Mouse (Mus musculus) CH12.LX (cell line): ENCODE results near the gene Rdx. TPM values are rescaled to one million over a fixed set of nuclear protein-coding genes. Genes with fewer than 3 reads are reported as not detected.

Source experiments
- DNase-seq: peaks from one replicate; pipeline ENCODE4 v3.0.0-alpha.2; 2013; ENCODE audit errors: extremely low read depth
- H3K27ac ChIP-seq: 2 replicates; pipeline ENCODE4 v1.5.1; 2012; ENCODE audit warnings: low read depth, mild to moderate bottlenecking, control low read depth, moderate library complexity; ENCODE audit not compliant: insufficient read depth
- H3K27me3 ChIP-seq: replicated peaks from 2 replicates; pipeline ENCODE3; 2012; ENCODE audit warnings: inconsistent platforms
- H3K36me3 ChIP-seq, 2 experiments: replicated peaks in 1 of 2; 2 replicates each; pipeline versions ENCODE3 to v1.6.1; 2012; ENCODE audit warnings: inconsistent platforms in 1 of 2, low read length in 1 of 2, mild to moderate bottlenecking in 1 of 2, mixed read lengths in 1 of 2, moderate library complexity in 1 of 2; ENCODE audit not compliant: control insufficient read depth in 1 of 2, insufficient read depth in 1 of 2
- H3K4me1 ChIP-seq, 2 experiments: 2 replicates each; pipeline ENCODE4 v1.6.1; 2012; ENCODE audit warnings: inconsistent platforms in 1 of 2, moderate library complexity in 1 of 2; ENCODE audit not compliant: insufficient read depth in 2 of 2, control insufficient read depth in 1 of 2
- H3K4me2 ChIP-seq: 2 replicates; pipeline ENCODE4 v1.6.1; 2012; ENCODE audit warnings: low read depth, mild to moderate bottlenecking, control low read depth; ENCODE audit not compliant: poor library complexity, insufficient read depth, severe bottlenecking
- H3K4me3 ChIP-seq, 3 experiments: fragments of 150-350 bp in 1 of 3; sonication (generic) in 1 of 3; replicated peaks in 1 of 3; 2 replicates each; pipeline versions ENCODE3 to v1.5.1; 2011 to 2012; ENCODE audit warnings: low read depth in 2 of 3, low read length in 2 of 3, mild to moderate bottlenecking in 2 of 3, moderate library complexity in 2 of 3, control low read depth in 1 of 3, improper control_type of control experiment in 1 of 3, inconsistent platforms in 1 of 3, mixed read lengths in 1 of 3; ENCODE audit not compliant: poor library complexity in 1 of 3
- H3K79me2 ChIP-seq: replicated peaks from 2 replicates; pipeline ENCODE4 v1.6.1; 2012; ENCODE audit warnings: mild to moderate bottlenecking, moderate library complexity; ENCODE audit not compliant: control insufficient read depth, poor library complexity, insufficient read depth, severe bottlenecking; ENCODE audit errors: extremely low read depth
- H3K9ac ChIP-seq: 2 replicates; pipeline ENCODE4 v1.6.1; 2012; ENCODE audit warnings: low read depth, mild to moderate bottlenecking, control low read depth, moderate library complexity; ENCODE audit not compliant: insufficient read depth
- H3K9me3 ChIP-seq: replicated peaks from 2 replicates; pipeline ENCODE3; 2012; ENCODE audit warnings: low read length, inconsistent platforms, mixed read lengths
- BHLHE40 ChIP-seq: IDR thresholded peaks from 2 replicates; pipeline ENCODE4 v1.6.1; 2011; ENCODE audit warnings: mild to moderate bottlenecking, low read depth, low read length, improper control_type of control experiment
- CHD1 ChIP-seq: IDR thresholded peaks from 2 replicates; pipeline ENCODE4 v1.6.1; 2012; ENCODE audit warnings: low read depth, low read length, improper control_type of control experiment, inconsistent platforms
- CTCF ChIP-seq, 2 experiments: IDR thresholded peaks in 1 of 2; conservative IDR thresholded peaks in 1 of 2; 2 replicates each; pipeline ENCODE4 v1.5.1; 2011 to 2012; ENCODE audit warnings: low read depth in 2 of 2, low read length in 2 of 2, improper control_type of control experiment in 1 of 2, inconsistent platforms in 1 of 2, mild to moderate bottlenecking in 1 of 2, moderate library complexity in 1 of 2
- ELF1 ChIP-seq: IDR thresholded peaks from 2 replicates; pipeline ENCODE4 v1.6.1; 2014; ENCODE audit warnings: low read depth, mild to moderate bottlenecking, inconsistent platforms, low read length, improper control_type of control experiment
- EP300 ChIP-seq: IDR thresholded peaks from 2 replicates; pipeline ENCODE4 v1.6.1; 2011; ENCODE audit warnings: low read length, improper control_type of control experiment
- IRF4 ChIP-seq: IDR thresholded peaks from 2 replicates; pipeline ENCODE4 v1.6.1; 2014; ENCODE audit warnings: low read depth, mild to moderate bottlenecking, inconsistent platforms, low read length, improper control_type of control experiment
- JUN ChIP-seq: IDR thresholded peaks from 2 replicates; pipeline ENCODE4 v1.6.1; 2011; ENCODE audit warnings: low read depth, mild to moderate bottlenecking, low read length, improper control_type of control experiment, moderate library complexity; ENCODE audit not compliant: insufficient read depth
- JUND ChIP-seq: conservative IDR thresholded peaks from 2 replicates; pipeline ENCODE4 v1.6.1; 2011; ENCODE audit warnings: low read depth, low read length, improper control_type of control experiment
- KAT2A ChIP-seq: IDR thresholded peaks from 2 replicates; pipeline ENCODE4 v1.6.1; 2012; ENCODE audit warnings: low read length, improper control_type of control experiment, inconsistent platforms; ENCODE audit not compliant: insufficient replicate concordance
- MAFK ChIP-seq: IDR thresholded peaks from 2 replicates; pipeline ENCODE4 v1.6.1; 2011; ENCODE audit warnings: low read length, improper control_type of control experiment; ENCODE audit not compliant: insufficient replicate concordance
- MAX ChIP-seq: IDR thresholded peaks from 2 replicates; pipeline ENCODE4 v1.6.1; 2011; ENCODE audit warnings: low read length, improper control_type of control experiment
- MYC ChIP-seq: IDR thresholded peaks from 2 replicates; pipeline ENCODE4 v1.6.1; 2011; ENCODE audit warnings: low read depth, mild to moderate bottlenecking, improper control_type of control experiment, low read length
- NELFE ChIP-seq: IDR thresholded peaks from 2 replicates; pipeline ENCODE4 v1.6.1; 2011; ENCODE audit warnings: low read depth, low read length, improper control_type of control experiment
- NRF1 ChIP-seq: IDR thresholded peaks from 2 replicates; pipeline ENCODE4 v1.6.1; 2014; ENCODE audit warnings: low read depth, mild to moderate bottlenecking, inconsistent platforms, low read length, improper control_type of control experiment, moderate library complexity
- PAX5 ChIP-seq: IDR thresholded peaks from 2 replicates; pipeline ENCODE4 v1.6.1; 2012; ENCODE audit warnings: low read length, inconsistent platforms, mixed read lengths
- POLR2AphosphoS2 ChIP-seq: IDR thresholded peaks from 2 replicates; pipeline ENCODE4 v1.6.1; 2011; ENCODE audit warnings: low read depth, low read length, improper control_type of control experiment
- RAD21 ChIP-seq: IDR thresholded peaks from 2 replicates; pipeline ENCODE4 v1.6.1; 2011; ENCODE audit warnings: low read depth, mild to moderate bottlenecking, low read length, improper control_type of control experiment, moderate library complexity
- SMC3 ChIP-seq: IDR thresholded peaks from 2 replicates; pipeline ENCODE4 v1.6.1; 2011; ENCODE audit warnings: low read depth, low read length, improper control_type of control experiment
- ZC3H11A ChIP-seq: IDR thresholded peaks from 2 replicates; pipeline ENCODE4 v1.6.1; 2012; ENCODE audit warnings: low read depth, mild to moderate bottlenecking, inconsistent platforms, low read length, improper control_type of control experiment
- dilution Hi-C: fragments of 300-500 bp; cut with MboI; formaldehyde crosslinking; loops from 2 replicates; pipeline ENCODE4 v1.14.3; 2020; ENCODE audit warnings: low sequenced_read_pairs; ENCODE audit not compliant: extremely low pct_unique_long_range_greater_than_20kb, extremely low pct_ligation_motif_present
- in situ Hi-C: fragments of 300-500 bp; cut with MboI; formaldehyde crosslinking; loops from 3 replicates; pipeline ENCODE4 v1.14.3; 2019; ENCODE audit warnings: low sequenced_read_pairs, low pct_ligation_motif_present, low pct_unique_long_range_greater_than_20kb, mixed read lengths
- polyA plus RNA-seq: library from polyadenylated mRNA; unstranded; fragments of >175 nt; gene quantifications from 2 replicates; pipeline ENCODE4 v1.2.1, GENCODE M21; 2012; ENCODE audit warnings: low read depth; ENCODE audit not compliant: insufficient read length
- total RNA-seq, 2 experiments: library from RNA; depleted of rRNA; stranded (reverse); fragments of 300-350 nt in 1 of 2; fragments of >200 nt in 1 of 2; gene quantifications; 2 replicates each; pipeline ENCODE4 v1.2.3; 2012 to 2014

Gene Rdx
- total and polyA plus RNA-seq, 3 experiments: 86.1 to 157 (median 125) TPM

DNA sequence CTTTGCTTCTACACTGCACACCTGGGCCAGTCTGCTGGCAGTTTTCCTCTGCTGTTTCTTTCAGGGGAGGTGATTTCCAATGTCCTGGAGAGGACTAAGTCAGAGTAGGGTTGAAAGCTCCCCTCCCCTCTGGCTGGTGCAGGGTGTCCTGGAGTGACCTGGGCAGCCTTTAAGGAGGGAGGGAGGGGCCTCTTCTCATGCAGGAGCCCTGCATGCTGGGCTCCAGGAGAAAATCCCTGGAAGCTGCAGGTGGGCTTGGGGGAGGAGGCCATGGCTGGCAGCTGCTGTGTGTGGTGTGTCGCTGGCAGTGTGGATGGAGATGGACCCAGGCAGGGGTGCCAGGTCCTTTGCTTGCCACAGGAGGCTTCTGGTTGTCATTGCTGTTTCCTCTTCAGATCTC lies 50.4 kb downstream of the Rdx start:
- dilution Hi-C loops: no loop called here
- in situ Hi-C loops: loop anchor here (5.0 to 10.0 kb wide), 2 partner anchors 110 to 267 kb away; no protein-coding TSS in a partner anchor
- DNase-seq: no peak
- H3K79me2 ChIP-seq: no peaks in the 10 kb centered on the region
- no peak overlapping the region for H3K4me3 ChIP-seq
- no peak overlapping the region for H3K4me2 ChIP-seq
- no peaks in the 10 kb centered on the region for H3K9me3 ChIP-seq
- no peak overlapping the region for H3K27ac ChIP-seq
- no peak overlapping the region for H3K9ac ChIP-seq
- peaks cover 0 to 10% of the 10 kb centered on the region in 2 experiments for H3K36me3 ChIP-seq
- H3K27me3 ChIP-seq: no peaks in the 10 kb centered on the region
- TF ChIP-seq MAX (no peak), MYC (no peak), CHD1 (no peak), KAT2A (no peak), MAFK (no peak), PAX5 (no peak)
- TF ChIP-seq, all 38 proteins: peak for 0
- H3K4me1 ChIP-seq: peaks cover 7 to 24% of the 10 kb centered on the region in 2 experiments; a peak in 3 of 4 replicates

GRCm38 (mm10) chr9:52098600-52098999 lies 51.6 kb downstream of the Rdx start:
- in situ Hi-C loops: loop anchor here (5.0 to 10.0 kb wide), 2 partner anchors 111 to 266 kb away; no protein-coding TSS in a partner anchor
- H3K4me3 ChIP-seq: no peak overlapping the region
- H3K79me2 ChIP-seq: no peaks in the 10 kb centered on the region
- 0 out of 2 replicates have a peak overlapping the region, but pooled peaks have one; percentile 14 for H3K4me2 ChIP-seq
- DNase-seq: peak; percentile 80
- H3K27me3 ChIP-seq: no peaks in the 10 kb centered on the region
- dilution Hi-C loops: no loop called here
- H3K27ac ChIP-seq: no peak overlapping the region
- peaks cover 13 to 35% of the 10 kb centered on the region in 2 experiments for H3K4me1 ChIP-seq
- TF ChIP-seq EP300 (no peak), SMC3 (peak; percentile 97), POLR2AphosphoS2 (no peak), BHLHE40 (peak; percentile 31; the same call in 1 of the 2 replicates), ZC3H11A (peak; percentile 88), NELFE (peak; percentile 34; the same call in 1 of the 2 replicates), CTCF (conservative IDR thresholded peaks at IDR 0.05 in 1 of 2, IDR thresholded peaks at IDR 0.05 in 1 of 2; ENCODE audit: low read depth in 2 of 2, low read length in 2 of 2) (peak; percentile 98), JUN (no peak), IRF4 (peak; percentile 60), JUND (0 out of 2 replicates have a peak, but pooled peaks have one; percentile 39), ELF1 (no peak), RAD21 (peak; percentile 97), NRF1 (0 out of 2 replicates have a peak, but pooled peaks have one; percentile 21)
- TF ChIP-seq, all 38 proteins: peak for 9
- H3K9me3 ChIP-seq: no peaks in the 10 kb centered on the region
- peak overlapping the region; percentile 23; the same call in 1 of the 2 replicates for H3K9ac ChIP-seq
- no peaks in the 10 kb centered on the region for H3K36me3 ChIP-seq
